Mouse (Mus musculus) lung, adult 10 weeks (tissue): ENCODE measurements around the gene Oaf. TPM values are rescaled to one million over a fixed set of nuclear protein-coding genes. Genes with fewer than 3 reads are reported as not detected.

Experiments used
- polyA plus RNA-seq: library from polyadenylated mRNA; stranded (reverse); fragments of 350-450 nt; fragmentation: Illumina TruSeq; extraction: RNeasy Lipid Tissue Mini Kit (QIAGEN cat#74804); gene quantifications from one replicate; pipeline ENCODE4 v1.2.3, GENCODE M21; 2014; ENCODE audit warnings: low read depth, low replicate concordance; ENCODE audit not compliant: insufficient read depth

The Oaf gene
- 5.1 TPM for polyA plus RNA-seq

GRCm38 (mm10) chr9:43239712-43240593 lies at the start of gene Oaf:
Gene Oaf, minus strand, starts transcription at chr9:43239911.

GRCm38 (mm10) chr9:43210190-43210682 lies 29.5 kb downstream of the Oaf start, which contains the start of gene Pou2f3:
Gene Pou2f3, minus strand, starts transcription at chr9:43210369.

Other genes with a start within 250 kb of the Oaf start
- 27.2 TPM for gene Arhgef12, start 132.7 kb downstream of the Oaf start, polyA plus RNA-seq
- 2.1 TPM for gene Tmem136, start 123.3 kb downstream of the Oaf start, polyA plus RNA-seq
- 0.29 TPM for gene Pou2f3, start 29.5 kb downstream of the Oaf start, polyA plus RNA-seq
- gene Trim29, start 70.9 kb upstream of the Oaf start, polyA plus RNA-seq: 2.2 TPM